Mouse (Mus musculus): Measurements from ENCODE around the gene Dhrs7.
"Not testable (repeated sequence)": the region's sequence is repeated elsewhere in the genome, so short reads cannot be mapped to it uniquely, and the experiment has no call there.

The Dhrs7 gene

GRCm38 (mm10) chr12:72664735-72665337 is at the start of gene Dhrs7:
TSS of gene Dhrs7 (minus strand) at chr12:72664909.
- peak; percentile 90 for DNase-seq

- no peak for DNase-seq
Observed at GRCm38 (mm10) chr12:72709981-72710380, 45.3 kb upstream of the Dhrs7 start.

GRCm38 (mm10) chr12:72704068-72704467 is 39.4 kb upstream of the Dhrs7 start:
- no peak for DNase-seq

GRCm38 (mm10) chr12:72700013-72700412 is 35.3 kb upstream of the Dhrs7 start:
- DNase-seq = no peak

GRCm38 (mm10) chr12:72694901-72695463 is 30.3 kb upstream of the Dhrs7 start:
- DNase-seq = no peak

GRCm38 (mm10) chr12:72694438-72694837 is 29.7 kb upstream of the Dhrs7 start:
- DNase-seq = no peak

- DNase-seq = peak; percentile 63
Observed at GRCm38 (mm10) chr12:72693895-72694294, 29.2 kb upstream of the Dhrs7 start.

GRCm38 (mm10) chr12:72688281-72688680 is 23.6 kb upstream of the Dhrs7 start:
- DNase-seq = not testable (repeated sequence)

- not testable (repeated sequence) for DNase-seq
Observed at GRCm38 (mm10) chr12:72687741-72688140, 23.0 kb upstream of the Dhrs7 start.

GRCm38 (mm10) chr12:72686566-72686965 is 21.9 kb upstream of the Dhrs7 start:
- DNase-seq = not testable (repeated sequence)

- DNase-seq = no peak
Observed at GRCm38 (mm10) chr12:72683612-72684011, 18.9 kb upstream of the Dhrs7 start.

GRCm38 (mm10) chr12:72682511-72683282 is 18.0 kb upstream of the Dhrs7 start:
- DNase-seq = no peak

GRCm38 (mm10) chr12:72681919-72682318 is 17.2 kb upstream of the Dhrs7 start:
- DNase-seq = no peak

- DNase-seq = no peak
Observed at GRCm38 (mm10) chr12:72679635-72680034, 14.9 kb upstream of the Dhrs7 start.

- no peak for DNase-seq
Observed at GRCm38 (mm10) chr12:72674820-72675219, 10.1 kb upstream of the Dhrs7 start.

- peak; percentile 56 for DNase-seq
Observed at GRCm38 (mm10) chr12:72674079-72674797, 9.5 kb upstream of the Dhrs7 start.

GRCm38 (mm10) chr12:72671516-72672135 is 6.9 kb upstream of the Dhrs7 start:
- no peak for DNase-seq

GRCm38 (mm10) chr12:72670921-72671320 is 6.2 kb upstream of the Dhrs7 start:
- DNase-seq = no peak

GRCm38 (mm10) chr12:72667868-72668469 is 3.3 kb upstream of the Dhrs7 start:
- DNase-seq = no peak

GRCm38 (mm10) chr12:72666015-72666414 is 1.3 kb upstream of the Dhrs7 start:
- no peak for DNase-seq

GRCm38 (mm10) chr12:72664020-72664734 is 532 bp downstream of the Dhrs7 start:
- peak; percentile 68 for DNase-seq

GRCm38 (mm10) chr12:72655775-72656174 is 8.9 kb downstream of the Dhrs7 start:
- no peak for DNase-seq

Data from lung, postnatal 14 days (tissue).